Mouse (Mus musculus) testis, adult 2 months (tissue): Measurements from ENCODE around the gene Bckdk.

ENCODE experiments used
- CTCF ChIP-seq: fragments of 200-500 bp; IDR thresholded peaks from 2 replicates; pipeline ENCODE4 v1.5.1; 2012; ENCODE audit warnings: low read depth, mild to moderate bottlenecking, inconsistent platforms, low read length, moderate library complexity; ENCODE audit not compliant: control insufficient read depth, insufficient read depth, insufficient replicate concordance
- POLR2A ChIP-seq: fragments of 200-500 bp; IDR thresholded peaks from 2 replicates; pipeline ENCODE4 v1.6.1; 2012; ENCODE audit warnings: low read depth, mild to moderate bottlenecking, inconsistent platforms, low read length, moderate library complexity; ENCODE audit not compliant: control insufficient read depth

DNA sequence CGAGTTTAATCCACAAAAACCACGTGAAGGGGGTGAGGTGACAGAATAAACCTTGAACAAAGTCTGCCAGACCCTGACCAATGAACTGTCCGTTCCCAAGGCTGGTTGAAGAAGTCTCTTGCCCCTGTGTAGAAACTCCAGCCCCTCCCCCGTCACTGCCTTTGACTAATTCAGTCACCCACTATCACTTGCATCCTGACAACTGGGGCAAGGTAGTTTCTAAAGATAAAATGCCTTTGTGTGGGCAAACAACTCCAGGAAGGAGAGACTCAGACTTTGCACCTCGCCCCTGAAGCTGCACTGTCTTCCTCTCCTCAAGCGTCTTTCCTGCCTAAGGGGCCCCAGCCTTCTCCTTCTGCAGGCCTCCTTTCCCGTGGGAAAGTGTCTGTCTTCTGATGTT is 3.9 kb upstream of the Bckdk start:
- TF ChIP-seq CTCF: no peak
- no peak for TF ChIP-seq POLR2A
